Mouse (Mus musculus) yolk sac, embryonic 10.5 days (tissue): Measurements from ENCODE around the gene Hist1h3e.

Experiments used
- DNase-seq: peaks from one replicate; pipeline ENCODE4 v3.0.0-alpha.2; 2017; ENCODE audit warnings: low spot score

The Hist1h3e gene

GRCm38 (mm10) chr13:23518295-23518603 lies 43.9 kb downstream of the Hist1h3e start:
- no peak for DNase-seq

- peak; percentile 88 for DNase-seq
These were observed 44.4 kb downstream of the Hist1h3e start for GRCm38 (mm10) chr13:23517603-23518294.

- DNase-seq: peak; percentile 80
These were observed 45.2 kb downstream of the Hist1h3e start for GRCm38 (mm10) chr13:23516822-23517602.

- no peak for DNase-seq
These were observed 46.1 kb downstream of the Hist1h3e start for GRCm38 (mm10) chr13:23515826-23516620.

- no peak for DNase-seq
These were observed 46.9 kb downstream of the Hist1h3e start for GRCm38 (mm10) chr13:23515281-23515680.

- no peak for DNase-seq
These were observed 48.7 kb downstream of the Hist1h3e start for GRCm38 (mm10) chr13:23513517-23513916.
